Mouse (Mus musculus) mature B cell (primary cell): Measurements from ENCODE around the gene Tob1.

Experiments
- in situ Hi-C: fragments of 300-500 bp; cut with MboI; formaldehyde crosslinking; loops from 2 replicates; pipeline ENCODE4 v1.14.3; 2019

The Tob1 gene

DNA sequence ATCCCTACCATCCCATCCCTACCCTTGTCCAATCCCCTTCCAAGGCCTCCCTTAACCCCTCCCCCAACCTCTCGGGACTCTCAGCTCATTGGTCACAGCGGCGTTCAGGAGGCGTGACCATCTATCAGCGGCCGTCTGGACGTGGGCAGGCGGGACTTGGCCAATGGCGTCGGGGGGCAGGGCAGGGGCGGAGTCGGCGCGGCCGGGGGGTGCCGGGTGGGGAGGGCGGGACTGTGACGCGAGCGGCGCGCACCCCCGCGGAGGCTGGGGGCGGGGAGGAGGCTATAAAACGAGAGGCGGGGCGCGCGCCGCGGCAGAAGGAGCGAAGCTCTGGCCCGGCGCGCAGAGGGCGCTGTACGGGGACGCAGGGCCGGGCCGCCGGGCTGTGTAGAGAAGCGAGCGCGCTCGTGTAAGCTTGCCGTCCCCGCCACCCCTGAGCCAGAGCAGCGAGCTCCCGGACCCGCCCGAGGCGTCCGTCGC lies at the start of gene Tob1:
Gene Tob1 (plus strand): TSS at position 331 of the 480 bp plus-strand sequence.
- in situ Hi-C loops, result no loop called here

DNA sequence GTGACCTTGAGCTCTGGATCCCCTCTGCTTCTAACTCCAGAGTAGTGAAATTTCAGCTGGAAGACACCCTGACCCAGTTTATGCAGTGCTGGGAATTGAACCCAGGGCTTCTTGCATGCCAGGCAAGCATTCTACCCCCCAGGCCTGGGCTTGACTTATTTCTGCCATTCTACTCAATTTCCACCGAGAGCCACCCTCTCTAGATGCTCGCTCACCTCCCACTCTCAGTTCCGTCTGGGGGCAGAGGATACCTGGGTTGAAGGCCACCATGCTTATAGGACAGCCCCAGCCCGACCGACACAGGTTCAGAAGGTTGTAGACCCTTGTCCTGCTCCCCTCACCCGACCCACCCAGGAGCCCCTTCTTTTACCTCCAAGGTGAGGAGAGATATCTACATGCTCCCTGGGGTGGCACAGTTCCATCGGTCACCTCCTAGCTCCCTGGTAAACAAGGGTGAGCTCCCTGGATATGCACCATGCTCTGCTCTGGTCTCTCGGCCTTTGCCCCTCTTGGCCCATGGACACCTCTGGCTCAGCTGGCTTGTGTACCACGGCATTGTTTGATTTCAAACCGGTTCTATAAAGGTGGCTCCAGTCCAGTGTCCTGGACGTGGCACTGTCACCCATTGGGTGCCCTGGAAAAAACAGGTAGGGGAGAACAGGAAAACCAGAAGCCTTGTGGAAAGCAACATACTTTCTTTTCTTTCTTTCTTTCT lies 49.2 kb upstream of the Tob1 start:
- in situ Hi-C loops, result no loop called here

DNA sequence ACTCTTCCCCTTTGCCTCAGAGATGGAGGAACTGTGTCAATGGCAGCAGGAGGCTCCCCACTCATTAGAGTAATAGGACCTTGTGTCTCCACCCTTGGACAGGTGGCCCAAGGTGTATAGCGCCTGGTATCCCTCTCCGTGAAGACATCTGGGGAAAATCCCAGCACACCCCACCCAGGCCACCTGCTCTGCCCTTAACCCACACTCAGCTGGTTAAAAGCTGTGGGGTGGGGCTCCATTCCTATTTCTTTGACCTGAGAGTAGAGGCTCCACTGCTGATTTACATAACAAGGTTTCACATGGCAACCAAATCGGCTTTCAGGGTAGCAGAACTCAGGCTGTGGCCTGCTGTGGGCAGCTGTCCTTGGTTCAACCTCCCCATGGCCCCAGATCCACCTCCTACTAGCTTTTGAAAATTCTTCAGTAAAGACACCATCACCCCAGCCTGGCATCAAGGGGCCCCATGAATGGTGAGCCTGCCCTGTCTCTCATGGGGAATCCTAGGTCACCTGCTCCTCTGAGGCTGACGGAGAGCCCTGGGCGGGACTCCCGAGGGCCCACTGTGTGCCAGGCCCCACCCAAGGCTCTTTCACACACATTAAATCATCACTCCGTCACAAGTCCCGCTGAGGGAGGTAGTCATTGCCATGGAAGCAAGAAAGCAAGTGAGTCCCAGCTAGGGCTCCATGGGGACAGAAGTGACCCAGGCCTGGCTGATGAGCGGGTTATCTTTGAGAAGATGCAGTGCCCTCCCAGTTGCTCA lies 48.1 kb upstream of the Tob1 start:
- in situ Hi-C loops, result no loop called here

DNA sequence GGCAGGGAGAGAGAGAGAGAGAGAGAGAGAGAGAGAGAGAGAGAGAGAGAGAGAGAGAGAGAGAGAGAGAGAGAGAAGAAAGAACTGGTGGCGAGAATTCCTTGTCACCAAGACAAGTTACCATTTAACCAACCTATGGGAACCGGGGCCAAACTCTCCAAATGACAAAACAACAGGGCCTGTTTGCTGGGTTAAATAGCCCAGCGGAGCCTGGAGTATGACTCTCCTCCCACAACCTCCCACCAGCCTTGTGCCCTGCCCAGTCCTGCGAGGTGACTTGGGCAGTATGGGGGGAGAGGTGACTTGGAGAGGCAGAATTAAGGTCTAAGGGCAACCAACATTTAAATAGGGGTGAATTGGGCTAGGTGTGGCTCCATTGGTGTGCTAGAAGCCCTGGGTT lies 45.5 kb upstream of the Tob1 start:
- in situ Hi-C loops, result no loop called here

DNA sequence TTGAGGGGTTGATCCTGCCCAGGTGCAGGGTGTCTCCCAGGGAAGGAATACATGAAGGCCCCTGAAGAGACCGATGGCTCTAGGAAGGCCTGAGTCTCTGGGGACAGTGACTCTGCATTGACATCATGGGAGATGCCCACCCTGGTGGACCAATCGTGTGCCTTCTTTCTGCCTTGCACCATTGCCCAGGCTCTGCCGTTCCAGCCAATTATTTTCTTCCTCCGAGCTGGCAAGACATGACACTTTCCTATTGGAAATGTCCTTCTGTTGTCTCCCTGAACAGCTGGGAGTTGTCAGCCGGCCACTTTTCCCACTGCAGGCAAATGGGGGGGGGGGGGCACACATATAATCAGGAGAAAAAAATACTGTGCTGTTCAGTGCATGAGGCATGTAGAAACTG lies 43.0 kb upstream of the Tob1 start:
- in situ Hi-C loops, result no loop called here

DNA sequence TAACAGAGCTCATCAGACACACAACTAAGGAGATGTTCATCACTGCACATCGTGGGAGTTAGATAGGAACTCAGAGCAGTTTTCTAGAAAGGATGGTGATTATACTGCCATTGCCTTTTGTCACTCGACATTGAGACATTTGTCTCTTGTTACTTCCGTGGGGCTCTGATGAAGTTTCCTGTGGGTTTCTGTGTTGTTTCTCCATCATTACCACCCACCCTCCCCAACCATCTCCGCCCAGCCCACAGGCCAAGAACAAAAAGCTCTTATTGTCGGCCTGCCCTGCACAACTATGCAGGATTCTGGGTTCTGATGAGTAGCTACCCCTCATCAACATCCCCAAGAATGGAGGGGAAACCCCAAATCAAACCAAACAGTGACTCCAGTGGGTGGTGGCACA lies 41.7 kb upstream of the Tob1 start:
- in situ Hi-C loops, result no loop called here

DNA sequence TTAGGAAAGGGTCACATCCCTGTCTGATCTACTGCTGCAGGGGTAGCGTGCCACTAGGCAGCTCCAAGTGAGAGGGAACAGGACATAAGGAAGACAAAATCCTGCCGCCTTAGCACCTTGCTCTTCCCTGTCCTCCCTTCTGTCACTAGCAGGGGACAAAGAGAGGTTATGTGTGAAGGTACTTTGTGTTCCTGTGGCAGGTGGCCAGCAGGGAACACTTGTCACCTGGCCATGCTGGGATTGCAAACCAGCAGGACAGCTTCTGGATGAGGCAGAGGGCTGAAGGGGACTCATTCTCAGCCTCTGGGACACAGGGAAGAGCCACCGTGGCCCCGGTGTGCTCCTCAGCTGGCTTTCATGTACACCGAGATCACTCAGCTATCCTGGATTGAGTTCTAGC lies 39.6 kb upstream of the Tob1 start:
- in situ Hi-C loops, result no loop called here

DNA sequence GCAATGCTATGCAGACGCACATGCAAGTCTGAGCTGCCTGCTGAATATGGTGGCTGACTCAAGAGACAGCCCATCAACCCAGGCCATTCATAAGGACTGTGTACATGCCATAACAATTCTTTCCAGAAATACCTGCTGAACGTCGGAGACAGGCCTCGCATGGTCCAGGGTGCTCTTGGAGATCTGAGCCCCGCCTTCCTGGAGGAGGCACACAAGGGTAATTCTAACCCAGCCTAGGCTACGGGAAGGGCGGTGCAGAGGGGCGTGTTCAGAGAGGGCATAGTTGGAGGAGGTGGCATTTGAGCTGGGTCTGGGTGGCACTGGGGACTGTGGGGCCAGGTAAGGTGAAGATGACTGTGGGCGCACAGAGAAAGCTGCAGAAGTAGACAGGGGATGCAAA lies 39.1 kb upstream of the Tob1 start:
- in situ Hi-C loops, result no loop called here

DNA sequence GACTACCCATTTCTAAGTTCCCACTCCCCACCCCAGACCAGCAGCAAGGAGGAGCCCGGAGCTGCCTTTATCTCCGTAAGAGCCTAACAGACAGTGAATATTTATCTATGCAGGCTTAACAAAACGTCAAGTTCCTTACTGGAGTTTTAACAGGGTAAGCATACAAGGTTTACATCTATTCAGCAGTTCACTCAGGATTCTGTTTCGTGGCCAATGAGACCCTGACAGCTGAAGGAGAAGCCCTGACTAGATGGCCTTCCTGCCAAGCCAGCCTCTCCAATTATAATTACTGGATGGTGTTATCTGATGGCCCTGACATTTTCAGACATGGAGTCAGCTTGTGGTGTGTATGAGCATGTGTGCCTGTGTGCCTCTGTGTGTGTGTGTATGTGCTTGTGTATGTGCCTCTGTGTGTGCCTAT lies 37.5 kb upstream of the Tob1 start:
- in situ Hi-C loops, result no loop called here

DNA sequence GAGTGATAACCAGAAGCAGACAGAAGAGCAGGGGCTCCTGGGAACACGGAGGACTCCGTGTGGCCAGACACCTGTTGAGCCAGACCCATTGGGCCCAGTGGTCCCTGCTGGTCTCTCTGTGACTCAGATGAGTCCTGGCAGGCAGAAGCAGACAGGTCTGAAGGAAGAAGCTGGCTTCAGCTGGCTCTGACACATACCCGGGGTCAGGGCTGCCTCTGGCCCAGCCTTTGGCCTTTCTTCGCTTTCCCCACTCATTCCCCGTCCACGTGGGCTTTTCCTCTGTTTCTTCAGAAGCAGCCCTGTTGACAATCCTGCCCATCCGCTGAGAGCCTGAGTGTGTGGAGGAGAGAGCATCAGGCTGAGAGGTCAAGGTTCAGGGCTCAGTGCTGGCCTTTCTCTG lies 36.0 kb upstream of the Tob1 start:
- in situ Hi-C loops, result no loop called here

DNA sequence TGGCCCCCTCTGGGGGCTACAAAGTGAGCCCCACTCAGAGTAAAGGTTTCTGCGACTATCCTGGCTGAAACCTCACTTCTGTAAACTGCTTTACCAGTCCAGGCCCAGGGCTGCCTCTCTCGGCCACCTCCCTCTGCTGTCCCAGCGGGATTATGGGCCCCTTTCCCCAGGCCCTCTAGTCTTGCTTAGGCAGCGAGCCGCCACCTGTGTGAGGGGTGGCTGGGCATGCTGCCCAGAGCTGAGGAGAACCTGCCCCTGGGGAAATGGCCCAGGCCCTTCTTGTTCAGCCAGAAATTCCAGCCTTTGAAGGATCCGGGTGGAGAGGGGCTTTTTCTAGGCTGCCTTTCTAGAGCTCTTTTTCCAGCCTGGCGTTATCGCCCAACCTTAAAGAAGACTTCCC lies 35.6 kb upstream of the Tob1 start:
- in situ Hi-C loops, result no loop called here

DNA sequence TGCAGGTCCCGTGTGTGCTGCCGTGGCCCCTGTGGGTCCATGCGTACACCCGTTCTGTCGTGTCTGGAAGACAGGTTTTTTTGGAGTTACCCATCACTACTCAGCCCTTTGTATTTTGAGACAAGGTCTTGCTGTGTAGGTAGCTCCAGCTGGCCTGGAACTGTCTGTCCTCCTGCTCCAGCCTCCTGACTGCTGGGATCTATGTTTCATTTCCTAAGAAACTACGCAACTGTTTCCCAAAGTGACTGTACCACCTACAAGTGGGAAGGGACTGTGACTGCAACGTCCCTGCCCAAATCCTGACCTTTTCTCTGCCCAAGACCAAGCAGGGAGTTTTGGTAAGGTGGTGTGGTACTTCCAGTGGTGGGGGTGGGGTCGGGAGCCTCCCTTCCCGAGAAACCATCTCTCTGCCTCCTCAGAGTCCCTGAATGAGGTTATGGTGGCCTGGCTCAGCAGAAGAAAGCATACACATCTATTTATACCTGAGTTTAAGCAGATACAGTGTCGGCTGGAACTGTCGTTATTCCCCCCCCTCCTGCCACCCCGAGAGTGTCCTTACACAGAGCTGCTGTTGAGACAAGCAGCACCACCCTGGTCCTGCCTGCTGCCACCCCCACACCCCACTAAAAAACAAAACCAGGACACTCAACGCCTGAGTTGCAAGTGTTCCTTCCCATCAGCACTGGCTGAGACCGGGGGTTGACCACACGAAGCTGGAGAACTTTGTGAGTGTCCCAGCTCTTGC lies 33.2 kb upstream of the Tob1 start:
- in situ Hi-C loops, result no loop called here

DNA sequence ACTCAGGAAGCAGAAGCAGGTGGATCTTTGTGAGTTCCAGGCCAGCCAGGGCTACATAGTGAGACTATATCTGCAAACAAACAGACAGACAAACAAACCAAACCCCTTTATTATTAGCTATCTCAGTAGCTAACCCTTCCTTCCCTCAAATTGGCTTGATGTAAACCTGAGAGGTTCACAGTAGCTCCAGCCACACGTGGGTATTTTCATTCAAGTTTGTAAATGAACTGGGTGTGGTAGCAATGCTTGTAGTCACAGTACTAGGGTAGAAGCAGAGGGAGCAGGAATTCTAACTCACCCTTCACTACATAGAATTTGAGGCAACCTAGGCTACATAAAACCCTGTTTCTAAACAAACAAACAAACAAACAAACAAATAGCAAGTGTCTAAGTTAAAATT lies 31.5 kb upstream of the Tob1 start:
- in situ Hi-C loops, result no loop called here

DNA sequence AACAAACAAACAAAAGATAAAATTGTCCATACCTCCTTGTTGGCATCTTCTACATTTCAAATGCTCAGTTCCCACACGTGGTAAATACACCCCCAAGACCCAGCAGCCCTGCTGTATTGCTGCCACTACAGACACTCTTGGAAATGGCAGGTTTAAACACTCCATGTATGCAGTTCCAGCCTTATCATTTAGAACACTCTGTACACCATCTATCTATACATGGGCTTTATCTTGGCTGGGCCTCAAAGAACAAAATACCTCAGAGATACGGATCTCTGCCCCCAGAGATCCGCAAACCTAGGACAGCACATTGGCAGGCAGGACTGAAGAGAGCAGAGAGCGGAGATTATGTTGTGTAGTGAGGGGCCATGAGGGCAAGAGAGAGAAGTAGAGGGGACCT lies 31.1 kb upstream of the Tob1 start:
- in situ Hi-C loops, result no loop called here

DNA sequence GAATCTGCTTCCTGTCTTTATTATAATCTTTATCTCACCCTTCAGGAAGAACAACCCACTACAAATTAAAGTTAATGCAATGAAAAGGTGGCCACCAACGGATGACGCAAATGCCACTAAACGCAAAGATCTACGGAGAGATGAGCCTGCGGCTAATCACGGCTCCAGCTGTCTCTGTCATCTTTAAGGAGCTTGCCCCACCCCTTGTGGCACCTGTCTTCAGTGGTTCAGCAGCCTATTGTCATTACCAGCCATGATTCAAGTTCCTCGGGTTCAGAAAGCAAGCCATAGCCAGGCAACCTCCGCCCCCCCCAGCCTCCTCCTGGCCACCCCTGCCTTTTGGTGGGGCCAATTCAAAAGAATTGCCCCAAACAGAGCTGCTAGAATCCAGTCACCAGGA lies 29.6 kb upstream of the Tob1 start:
- in situ Hi-C loops, result no loop called here

DNA sequence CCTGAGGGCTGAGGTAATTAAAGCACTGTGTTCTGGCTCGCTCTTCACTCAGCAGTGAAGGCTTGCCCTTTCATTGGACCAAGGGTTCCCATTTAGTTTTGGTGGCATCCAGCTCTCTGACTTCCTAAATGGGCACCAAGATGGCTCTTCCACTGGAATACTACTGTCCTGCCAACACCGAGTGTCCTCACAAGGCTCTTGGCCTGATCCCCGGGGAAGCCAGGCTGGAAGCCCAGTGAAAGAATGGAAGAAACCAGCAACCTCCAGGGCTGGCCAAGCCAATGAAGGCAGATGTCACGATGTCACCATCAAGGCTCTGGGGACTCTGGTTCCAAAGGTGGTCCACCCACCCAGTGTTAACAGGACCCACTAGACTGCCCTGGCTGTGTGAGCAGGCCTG lies 28.5 kb upstream of the Tob1 start:
- in situ Hi-C loops, result no loop called here

DNA sequence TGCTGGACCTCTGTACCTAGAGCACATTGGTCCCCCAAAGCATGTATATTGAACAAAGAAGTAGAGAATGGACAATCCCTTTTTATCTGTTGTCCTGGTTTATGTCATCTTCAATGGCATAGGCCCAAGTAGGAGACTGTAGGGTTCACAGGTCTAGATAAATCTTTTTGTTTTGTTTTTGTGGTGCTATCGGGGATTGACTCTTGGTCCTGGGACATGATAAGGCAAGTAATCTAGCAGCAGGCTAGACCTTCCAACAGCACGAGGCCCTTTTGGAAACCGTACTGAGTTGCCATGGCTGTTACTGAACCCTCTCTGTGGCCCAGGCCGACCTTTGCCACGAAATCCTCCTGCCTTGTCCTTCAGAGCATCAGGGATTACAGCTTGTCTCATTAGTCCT lies 28.1 kb upstream of the Tob1 start:
- in situ Hi-C loops, result no loop called here

DNA sequence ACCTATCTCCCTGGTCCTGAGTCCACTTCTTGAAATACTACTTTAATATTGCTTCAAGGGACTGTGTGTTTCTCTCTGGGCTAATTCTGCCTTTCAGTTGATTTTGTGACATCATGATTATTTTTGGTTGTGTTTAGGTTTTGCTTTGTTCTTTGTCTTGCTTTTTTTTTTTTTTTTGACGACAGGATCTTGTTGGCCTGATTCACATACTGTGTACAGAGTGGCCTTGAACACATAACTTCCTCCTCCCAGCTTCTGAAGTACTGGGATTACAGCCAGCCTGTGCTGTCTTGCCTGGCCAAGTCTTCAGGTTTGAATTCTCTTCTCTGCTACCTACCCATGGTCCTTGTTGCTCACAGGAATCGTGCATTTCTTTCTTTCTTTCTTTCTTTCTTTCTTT lies 27.6 kb upstream of the Tob1 start:
- in situ Hi-C loops, result no loop called here

DNA sequence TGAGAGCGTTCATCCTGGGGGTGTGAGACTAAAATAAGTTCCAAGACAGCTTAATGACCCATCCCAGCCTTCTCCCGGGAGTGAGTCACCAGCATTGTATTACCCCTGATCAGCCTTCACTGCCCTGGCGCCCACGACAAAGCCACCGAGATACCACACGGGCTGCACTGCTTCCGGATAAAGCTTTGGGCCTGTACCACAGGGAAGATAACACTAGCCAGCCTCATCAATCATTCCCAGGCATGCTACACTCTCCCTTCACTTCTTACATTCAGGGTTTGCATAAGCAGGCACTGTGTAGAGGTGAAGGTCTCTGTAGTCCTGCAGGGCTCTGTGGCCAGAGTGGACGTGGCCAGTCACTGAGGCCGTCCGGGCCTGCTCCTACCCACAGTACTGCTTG lies 21.7 kb upstream of the Tob1 start:
- in situ Hi-C loops, result no loop called here

DNA sequence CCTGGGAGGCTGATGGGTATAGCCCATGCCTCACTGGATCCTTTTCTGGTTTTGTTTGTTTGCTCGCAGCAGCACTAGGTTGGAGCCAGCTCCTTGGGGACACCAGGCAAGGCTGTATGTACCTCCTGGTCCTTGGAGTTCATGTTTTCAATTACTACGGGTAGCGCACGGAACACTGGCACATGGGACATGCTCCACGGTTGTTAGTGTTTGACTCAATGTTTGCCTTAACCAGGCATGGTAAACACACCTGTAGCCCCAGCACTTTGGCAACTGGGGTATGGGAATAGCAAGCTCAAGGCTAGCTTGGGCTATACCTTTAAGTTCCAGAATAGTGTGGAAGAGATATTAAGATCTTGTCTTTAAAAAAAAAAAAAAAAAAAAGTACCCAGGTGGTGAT lies 20.6 kb upstream of the Tob1 start:
- in situ Hi-C loops, result no loop called here

DNA sequence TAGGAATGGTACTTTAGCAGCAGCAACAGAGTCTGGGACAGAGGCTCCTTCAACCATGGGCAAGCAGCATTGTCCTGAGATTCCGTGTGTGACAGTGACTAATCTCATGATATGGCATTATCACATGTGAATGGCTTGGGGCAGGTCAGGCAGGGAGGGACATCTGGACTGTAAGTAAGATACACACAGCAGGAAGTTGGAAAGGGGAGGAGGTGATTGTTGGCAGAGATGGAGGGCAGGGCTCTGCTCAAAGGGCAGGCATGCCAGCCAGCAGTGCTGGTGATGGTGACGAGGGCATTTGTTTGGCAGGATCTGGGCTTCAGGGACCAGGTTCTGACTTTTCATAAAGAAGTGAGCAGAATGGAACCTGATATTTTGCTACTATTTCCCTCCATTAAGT lies 18.1 kb upstream of the Tob1 start:
- in situ Hi-C loops, result no loop called here

DNA sequence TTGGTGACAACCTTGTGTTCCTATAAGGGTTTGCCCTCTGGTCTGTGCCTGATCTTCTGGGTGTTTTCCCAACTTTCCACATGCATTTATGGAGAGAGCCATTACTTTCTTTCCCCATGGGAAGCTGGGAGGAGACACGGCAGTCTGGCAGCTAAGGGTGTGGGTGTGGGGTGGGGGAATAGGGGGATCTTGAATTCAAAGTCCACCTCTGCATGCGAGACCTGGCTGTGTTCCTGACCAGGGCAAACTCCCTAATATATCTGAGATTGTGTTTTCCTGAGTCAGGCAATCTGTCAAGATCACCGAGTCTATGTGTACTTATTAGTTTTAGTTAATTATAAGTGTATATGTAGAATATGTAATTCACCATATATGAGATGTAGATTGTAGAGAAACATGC lies 14.9 kb upstream of the Tob1 start:
- in situ Hi-C loops, result no loop called here
